Mouse (Mus musculus): ENCODE data around the gene Clcnkb. TPM values are rescaled to one million over a fixed set of nuclear protein-coding genes. Genes with fewer than 3 reads are reported as not detected.

Gene Clcnkb
- polyA plus RNA-seq, 1 experiment from 2014 or later: not detected

- Histone ChIP-seq H3K9me3 (no peaks in the 10 kb centered on the region), H3K4me1 (peaks cover 11% of the 10 kb centered on the region), H3K36me3 (replicated peaks) (peaks cover 87% of the 10 kb centered on the region), H3K4me3 (no peak overlapping the region), H3K27ac (no peak overlapping the region), H3K27me3 (ENCODE audit: poor library complexity, severe bottlenecking) (no peaks in the 10 kb centered on the region)
- no peak for DNase-seq (ENCODE audit: extremely low spot score, low spot score)
- 98% methylated on average over 2 of the region's 2 CpGs for WGBS
Observed at GRCm38 (mm10) chr4:141451251-141451650, 35.4 kb upstream of the Clcnkb start.

- Histone ChIP-seq H3K4me1 (peaks cover 29% of the 10 kb centered on the region), H3K27ac (no peak overlapping the region), H3K27me3 (ENCODE audit: poor library complexity, severe bottlenecking) (no peaks in the 10 kb centered on the region), H3K36me3 (replicated peaks) (peaks cover 48% of the 10 kb centered on the region), H3K4me3 (no peak overlapping the region), H3K9me3 (no peaks in the 10 kb centered on the region)
- WGBS: 85% methylated on average over 7 of the region's 7 CpGs
- no peak for DNase-seq (ENCODE audit: extremely low spot score, low spot score)
Observed at GRCm38 (mm10) chr4:141446211-141446610, 30.4 kb upstream of the Clcnkb start.

GRCm38 (mm10) chr4:141445328-141445720 lies 29.5 kb upstream of the Clcnkb start:
- Histone ChIP-seq H3K36me3 (replicated peaks) (peaks cover 39% of the 10 kb centered on the region), H3K4me3 (peak overlapping the region; percentile 99), H3K9me3 (no peaks in the 10 kb centered on the region), H3K27me3 (ENCODE audit: poor library complexity, severe bottlenecking) (no peaks in the 10 kb centered on the region), H3K27ac (peak overlapping the region; percentile 98), H3K4me1 (peaks cover 33% of the 10 kb centered on the region)
- no peak for DNase-seq (ENCODE audit: extremely low spot score, low spot score)
- WGBS: 24% methylated on average over 14 of the region's 14 CpGs

GRCm38 (mm10) chr4:141444451-141445327 lies 28.9 kb upstream of the Clcnkb start, which contains the start of gene Zbtb17:
Gene Zbtb17, plus strand, starts transcription at chr4:141444654.
- peak; percentile 89 for DNase-seq (ENCODE audit: extremely low spot score, low spot score)
- no peaks in the 10 kb centered on the region for H3K27me3 ChIP-seq (ENCODE audit: poor library complexity, severe bottlenecking)
- peaks cover 33% of the 10 kb centered on the region for H3K4me1 ChIP-seq
- peak within 1 kb of the TSS; percentile 99 for H3K4me3 ChIP-seq
- peaks cover 33% of the 10 kb centered on the region for H3K36me3 ChIP-seq (replicated peaks)
- peak within 1 kb of the TSS; percentile 98 for H3K27ac ChIP-seq
- H3K9me3 ChIP-seq: no peaks in the 10 kb centered on the region
- WGBS: under 1% methylated on average over 101 of the region's 102 CpGs

- no peak for DNase-seq (ENCODE audit: extremely low spot score, low spot score)
- Histone ChIP-seq H3K4me1 (peaks cover 33% of the 10 kb centered on the region), H3K4me3 (peak overlapping the region; percentile 99), H3K9me3 (no peaks in the 10 kb centered on the region), H3K27me3 (ENCODE audit: poor library complexity, severe bottlenecking) (no peaks in the 10 kb centered on the region), H3K27ac (peak overlapping the region; percentile 98), H3K36me3 (replicated peaks) (peaks cover 24% of the 10 kb centered on the region)
- WGBS: 49% methylated on average over 11 of the region's 11 CpGs
Observed at GRCm38 (mm10) chr4:141443641-141444429, 28.0 kb upstream of the Clcnkb start.

- no peaks in the 10 kb centered on the region for H3K9me3 ChIP-seq
- H3K27me3 ChIP-seq (ENCODE audit: poor library complexity, severe bottlenecking): no peaks in the 10 kb centered on the region
- H3K36me3 ChIP-seq (replicated peaks): no peaks in the 10 kb centered on the region
- no peak for DNase-seq (ENCODE audit: extremely low spot score, low spot score)
- no peak overlapping the region for H3K27ac ChIP-seq
- H3K4me3 ChIP-seq: no peak overlapping the region
- H3K4me1 ChIP-seq: peaks cover 23% of the 10 kb centered on the region
Observed at GRCm38 (mm10) chr4:141440877-141441276, 25.1 kb upstream of the Clcnkb start.

- Histone ChIP-seq H3K4me1 (peaks cover 11% of the 10 kb centered on the region), H3K27me3 (ENCODE audit: poor library complexity, severe bottlenecking) (no peaks in the 10 kb centered on the region), H3K36me3 (replicated peaks) (no peaks in the 10 kb centered on the region), H3K9me3 (no peaks in the 10 kb centered on the region), H3K4me3 (no peak overlapping the region), H3K27ac (no peak overlapping the region)
- 86% methylated on average over 12 of the region's 12 CpGs for WGBS
- no peak for DNase-seq (ENCODE audit: extremely low spot score, low spot score)
Observed at GRCm38 (mm10) chr4:141439083-141439803, 23.4 kb upstream of the Clcnkb start.

GRCm38 (mm10) chr4:141435974-141436373 lies 20.2 kb upstream of the Clcnkb start, which contains the start of gene Srarp:
Gene Srarp, minus strand, starts transcription at chr4:141436105.
- Histone ChIP-seq H3K27me3 (ENCODE audit: poor library complexity, severe bottlenecking) (no peaks in the 10 kb centered on the region; the same call in 1 of the 2 replicates), H3K9me3 (no peaks in the 10 kb centered on the region), H3K27ac (no peak within 1 kb of the TSS), H3K36me3 (replicated peaks) (no peaks in the 10 kb centered on the region), H3K4me3 (no peak within 1 kb of the TSS), H3K4me1 (peaks cover 3% of the 10 kb centered on the region; the same call in 1 of the 2 replicates)
- WGBS: 92% methylated on average over 1 of the region's 1 CpGs
- DNase-seq (ENCODE audit: extremely low spot score, low spot score): no peak

- Histone ChIP-seq H3K27ac (no peak overlapping the region), H3K27me3 (ENCODE audit: poor library complexity, severe bottlenecking) (no peaks in the 10 kb centered on the region; the same call in 1 of the 2 replicates), H3K9me3 (no peaks in the 10 kb centered on the region), H3K36me3 (replicated peaks) (no peaks in the 10 kb centered on the region), H3K4me3 (no peak overlapping the region), H3K4me1 (no peaks in the 10 kb centered on the region)
- no peak for DNase-seq (ENCODE audit: extremely low spot score, low spot score)
- WGBS: 84% methylated on average over 18 of the region's 18 CpGs
Observed at GRCm38 (mm10) chr4:141433191-141433590, 17.4 kb upstream of the Clcnkb start.

GRCm38 (mm10) chr4:141432666-141433065 lies 16.9 kb upstream of the Clcnkb start:
- no peaks in the 10 kb centered on the region for H3K9me3 ChIP-seq
- H3K36me3 ChIP-seq (replicated peaks): no peaks in the 10 kb centered on the region
- 79% methylated on average over 14 of the region's 14 CpGs for WGBS
- H3K27me3 ChIP-seq (ENCODE audit: poor library complexity, severe bottlenecking): peaks cover 5% of the 10 kb centered on the region
- no peak for DNase-seq (ENCODE audit: extremely low spot score, low spot score)
- no peak overlapping the region for H3K27ac ChIP-seq
- H3K4me1 ChIP-seq: no peaks in the 10 kb centered on the region
- no peak overlapping the region for H3K4me3 ChIP-seq

GRCm38 (mm10) chr4:141430997-141431396 lies 15.2 kb upstream of the Clcnkb start:
- Histone ChIP-seq H3K4me3 (no peak overlapping the region), H3K9me3 (no peaks in the 10 kb centered on the region), H3K36me3 (replicated peaks) (no peaks in the 10 kb centered on the region), H3K4me1 (peaks cover 6% of the 10 kb centered on the region), H3K27me3 (ENCODE audit: poor library complexity, severe bottlenecking) (peaks cover 22% of the 10 kb centered on the region), H3K27ac (no peak overlapping the region)
- peak; percentile 60 for DNase-seq (ENCODE audit: extremely low spot score, low spot score)
- 49% methylated on average over 9 of the region's 9 CpGs for WGBS

GRCm38 (mm10) chr4:141429847-141430246 lies 14.0 kb upstream of the Clcnkb start:
- Histone ChIP-seq H3K36me3 (replicated peaks) (no peaks in the 10 kb centered on the region), H3K4me3 (no peak overlapping the region), H3K27me3 (ENCODE audit: poor library complexity, severe bottlenecking) (peaks cover 33% of the 10 kb centered on the region), H3K9me3 (no peaks in the 10 kb centered on the region), H3K4me1 (peaks cover 17% of the 10 kb centered on the region), H3K27ac (no peak overlapping the region)
- no peak for DNase-seq (ENCODE audit: extremely low spot score, low spot score)
- WGBS: 53% methylated on average over 9 of the region's 9 CpGs
